Mouse (Mus musculus) forebrain, embryonic 14.5 days (tissue): ENCODE measurements at regions not wholly inside any gene's neighbourhood (a gene's known extent, or its start where the extent isn't known, plus 50 kb on each side); places are given as distances from the start of the nearest gene placed in this dataset.

ENCODE experiments used
- ATAC-seq: fragments of 200-750 bp; cut with Nextera tagmentation; 2 replicates; pipeline ENCODE4 v1.8.0; 2017; ENCODE audit warnings: mild to moderate bottlenecking, moderate library complexity
- DNase-seq: peaks from one replicate; pipeline ENCODE4 v3.0.0-alpha.2; 2015; ENCODE audit warnings: low spot score
- H3K27ac ChIP-seq: fragments of 300-500 bp; sonication (generic); 2 replicates; pipeline ENCODE4 v1.5.1; 2014; ENCODE audit warnings: low read depth, mild to moderate bottlenecking, control low read depth, low read length, moderate library complexity
- H3K27me3 ChIP-seq: fragments of 300-500 bp; sonication (generic); replicated peaks from 2 replicates; pipeline ENCODE4 v1.6.1; 2014; ENCODE audit warnings: low read length, control low read depth, mixed read lengths; ENCODE audit not compliant: control insufficient read depth, insufficient read depth
- H3K36me3 ChIP-seq: fragments of 300-500 bp; sonication (generic); 2 replicates; pipeline ENCODE4 v1.6.1; 2014; ENCODE audit warnings: low read length, control low read depth; ENCODE audit not compliant: control insufficient read depth, insufficient read depth
- H3K4me1 ChIP-seq: fragments of 300-500 bp; sonication (generic); 2 replicates; pipeline ENCODE4 v1.6.1; 2014; ENCODE audit warnings: antibody characterized with exemption, low read length, control low read depth; ENCODE audit not compliant: control insufficient read depth, insufficient read depth
- H3K4me2 ChIP-seq: fragments of 300-500 bp; sonication (generic); 2 replicates; pipeline ENCODE4 v1.6.1; 2014; ENCODE audit warnings: mild to moderate bottlenecking, control low read depth, low read length
- H3K4me3 ChIP-seq: fragments of 300-500 bp; sonication (generic); 2 replicates; pipeline ENCODE4 v1.5.1; 2014; ENCODE audit warnings: low read depth, low read length, control low read depth
- H3K9ac ChIP-seq: fragments of 300-500 bp; sonication (generic); 2 replicates; pipeline ENCODE4 v1.6.1; 2014; ENCODE audit warnings: mild to moderate bottlenecking, low read length, control low read depth, moderate library complexity
- H3K9me3 ChIP-seq: fragments of 300-500 bp; sonication (generic); replicated peaks from 2 replicates; pipeline ENCODE4 v1.6.1; 2016; ENCODE audit warnings: low read length, control low read depth, mixed read lengths; ENCODE audit not compliant: control insufficient read depth
- WGBS: fragments of 180-500 bp; shearing (Covaris S2); extraction: QIAGEN DNeasy Blood & Tissue Kit; methylation state at CpG from one replicate; pipeline ENCODE4 v1.1.7; 2014; 5-methylcytosine and 5-hydroxymethylcytosine counted together

DNA sequence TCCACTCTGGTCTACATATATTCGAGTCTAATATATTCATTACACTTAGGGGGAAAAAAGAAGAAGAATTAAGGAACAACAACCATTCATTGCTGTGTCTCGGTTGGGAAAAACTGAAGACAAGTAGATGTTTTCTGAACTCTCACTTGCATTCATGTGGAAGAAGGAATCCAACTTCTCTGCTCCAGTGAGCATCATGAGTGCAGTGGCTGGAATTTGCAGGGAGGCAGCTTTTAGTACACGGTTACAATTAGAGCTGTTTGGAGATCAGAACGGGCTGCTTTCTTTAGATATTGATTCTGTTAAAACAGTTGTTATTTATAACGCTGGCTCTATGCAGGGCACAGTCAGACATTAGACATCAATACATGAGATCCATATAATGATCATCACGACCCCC, 298.5 kb upstream of the Syt1 start:
- Histone ChIP-seq H3K4me1 (no peaks in the 10 kb centered on the region), H3K27me3 (no peaks in the 10 kb centered on the region), H3K9ac (no peak overlapping the region), H3K27ac (no peak overlapping the region), H3K4me3 (no peak overlapping the region), H3K9me3 (no peaks in the 10 kb centered on the region), H3K36me3 (no peaks in the 10 kb centered on the region), H3K4me2 (no peak overlapping the region)
- ATAC-seq, result no peak
- no peak for DNase-seq
- 70% methylated on average over 6 of the region's 6 CpGs for WGBS

DNA sequence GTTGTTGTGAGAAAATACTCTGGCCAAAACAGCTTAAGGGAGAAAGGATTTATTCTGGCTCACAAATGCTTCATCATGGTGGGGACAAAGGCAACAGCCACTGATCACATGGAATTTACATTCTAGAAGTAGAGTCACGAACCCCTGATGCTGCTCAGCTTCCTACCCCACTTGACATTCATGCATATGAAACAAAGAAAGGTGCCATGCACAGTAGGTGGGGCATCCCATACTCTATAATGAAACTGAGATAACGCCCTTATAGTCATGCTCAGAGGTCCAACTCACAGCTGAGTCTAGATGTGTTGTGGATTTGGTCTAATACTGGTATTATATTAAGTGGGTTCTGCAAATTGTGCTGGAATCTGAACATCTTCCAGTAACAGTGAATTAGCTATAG, 289.4 kb upstream of the Syt1 start:
- H3K27me3 ChIP-seq, result no peaks in the 10 kb centered on the region
- no peaks in the 10 kb centered on the region for H3K9me3 ChIP-seq
- no peaks in the 10 kb centered on the region for H3K36me3 ChIP-seq
- no peak overlapping the region for H3K9ac ChIP-seq
- DNase-seq (no peak), ATAC-seq (0 out of 2 replicates have a peak, but pooled peaks have one; percentile 26)
- 70% methylated on average over 2 of the region's 2 CpGs for WGBS
- H3K4me2 ChIP-seq, result no peak overlapping the region
- no peaks in the 10 kb centered on the region for H3K4me1 ChIP-seq
- H3K27ac ChIP-seq, result no peak overlapping the region
- H3K4me3 ChIP-seq, result no peak overlapping the region

DNA sequence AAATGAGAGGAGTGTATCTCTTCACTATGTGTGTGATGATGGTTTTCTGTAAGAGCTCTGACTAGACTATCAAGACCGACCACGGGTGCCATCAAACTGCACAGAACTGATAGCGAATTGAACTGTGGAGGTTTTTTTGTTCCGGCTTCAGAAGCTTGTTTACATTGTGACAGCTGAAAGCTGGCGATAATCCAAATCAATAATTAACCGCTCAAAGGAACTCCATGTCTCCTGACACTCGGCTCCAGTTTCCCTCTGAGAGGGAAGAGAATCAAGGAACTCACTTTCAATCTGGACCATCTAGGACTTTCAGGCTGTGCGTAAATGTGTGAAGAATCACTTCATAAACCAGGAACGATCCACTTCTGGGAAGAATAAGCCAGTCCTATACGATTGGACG, 289.0 kb upstream of the Syt1 start:
- 37% methylated on average over 11 of the region's 11 CpGs for WGBS
- Histone ChIP-seq H3K4me2 (no peak overlapping the region), H3K27me3 (no peaks in the 10 kb centered on the region), H3K4me1 (no peaks in the 10 kb centered on the region), H3K9ac (no peak overlapping the region), H3K9me3 (no peaks in the 10 kb centered on the region), H3K4me3 (no peak overlapping the region), H3K27ac (no peak overlapping the region), H3K36me3 (no peaks in the 10 kb centered on the region)
- ATAC-seq (peak; percentile 58; the same call in 1 of the 2 replicates), DNase-seq (peak; percentile 70)

DNA sequence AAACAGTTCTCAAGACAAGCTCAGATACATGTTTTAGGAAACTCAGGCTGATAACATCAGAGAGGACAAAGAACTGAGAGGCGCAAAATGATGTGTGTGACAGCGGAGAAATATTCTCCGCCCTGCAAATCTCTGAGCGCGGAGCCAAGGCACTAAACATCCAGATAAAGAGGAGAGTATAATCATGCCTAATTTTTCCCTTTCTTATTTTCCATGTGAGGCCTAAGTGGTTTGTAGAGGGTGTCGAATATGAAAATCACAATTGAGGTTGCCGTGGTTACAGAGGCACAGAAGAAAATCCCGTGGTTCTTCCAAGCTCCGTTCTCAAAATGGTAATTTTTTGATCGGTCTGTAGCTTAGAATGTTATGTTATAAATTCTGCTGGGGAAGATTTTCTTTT, 272.6 kb upstream of the Syt1 start:
- peak; percentile 63 for DNase-seq
- H3K27ac ChIP-seq, result no peak overlapping the region
- WGBS, result 88% methylated on average over 10 of the region's 10 CpGs

DNA sequence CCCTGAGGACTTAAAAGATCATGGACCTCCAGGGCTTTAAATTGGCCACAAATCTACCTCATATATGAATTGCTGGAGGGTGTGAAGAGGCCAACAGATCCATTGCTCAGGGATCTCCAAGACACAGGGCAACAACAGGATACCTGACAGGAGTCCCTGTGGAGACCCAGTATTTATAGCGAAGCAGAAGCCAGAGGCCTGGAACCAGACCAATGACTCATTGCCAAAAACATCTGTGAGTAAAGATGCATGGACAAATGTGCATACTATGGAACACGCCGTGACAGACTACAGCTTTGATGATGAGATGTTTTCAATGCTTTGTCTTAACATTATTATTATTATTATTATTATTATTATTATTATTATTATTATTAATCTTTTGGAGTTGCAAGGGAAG, 239.0 kb upstream of the Syt1 start:
- Histone ChIP-seq H3K4me2 (no peak overlapping the region), H3K27me3 (no peaks in the 10 kb centered on the region), H3K27ac (no peak overlapping the region), H3K9me3 (no peaks in the 10 kb centered on the region), H3K9ac (no peak overlapping the region), H3K36me3 (no peaks in the 10 kb centered on the region), H3K4me1 (no peaks in the 10 kb centered on the region), H3K4me3 (no peak overlapping the region)
- no peak for ATAC-seq
- 91% methylated on average over 3 of the region's 3 CpGs for WGBS
- no peak for DNase-seq

More for the DNA sequence above, 272.6 kb upstream of the Syt1 start:
- Histone ChIP-seq H3K4me2 (no peak overlapping the region), H3K27me3 (no peaks in the 10 kb centered on the region), H3K9ac (no peak overlapping the region), H3K4me3 (no peak overlapping the region), H3K36me3 (no peaks in the 10 kb centered on the region), H3K4me1 (no peaks in the 10 kb centered on the region), H3K9me3 (no peaks in the 10 kb centered on the region)
- peak; percentile 37 for ATAC-seq

DNA sequence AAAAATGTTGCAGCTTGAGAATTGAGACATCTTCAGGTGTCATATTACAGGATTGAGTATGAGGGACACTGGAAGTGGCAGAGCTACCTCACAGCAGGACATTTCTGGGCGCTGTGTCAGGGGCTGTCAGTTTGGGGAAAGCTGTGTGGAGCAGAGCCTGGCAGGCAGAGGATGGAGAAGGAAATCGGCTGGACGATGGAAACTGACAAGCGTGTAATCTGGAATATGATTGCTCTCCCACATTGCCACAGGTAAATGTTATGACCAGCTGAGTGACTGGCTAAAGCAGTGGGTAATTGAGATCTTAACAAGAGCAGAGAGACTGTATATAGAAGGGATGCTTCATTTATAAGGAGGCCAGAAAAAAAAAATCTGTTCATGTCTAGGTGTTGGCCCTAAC, 235.5 kb upstream of the Syt1 start:
- H3K27me3 ChIP-seq, result no peaks in the 10 kb centered on the region
- no peak overlapping the region for H3K4me3 ChIP-seq
- H3K4me2 ChIP-seq, result no peak overlapping the region
- H3K36me3 ChIP-seq, result no peaks in the 10 kb centered on the region
- H3K9ac ChIP-seq, result no peak overlapping the region
- DNase-seq, result peak; percentile 22
- H3K27ac ChIP-seq, result no peak overlapping the region
- H3K4me1 ChIP-seq, result no peaks in the 10 kb centered on the region
- H3K9me3 ChIP-seq, result no peaks in the 10 kb centered on the region
- no peak for ATAC-seq
- WGBS, result 59% methylated on average over 4 of the region's 4 CpGs

DNA sequence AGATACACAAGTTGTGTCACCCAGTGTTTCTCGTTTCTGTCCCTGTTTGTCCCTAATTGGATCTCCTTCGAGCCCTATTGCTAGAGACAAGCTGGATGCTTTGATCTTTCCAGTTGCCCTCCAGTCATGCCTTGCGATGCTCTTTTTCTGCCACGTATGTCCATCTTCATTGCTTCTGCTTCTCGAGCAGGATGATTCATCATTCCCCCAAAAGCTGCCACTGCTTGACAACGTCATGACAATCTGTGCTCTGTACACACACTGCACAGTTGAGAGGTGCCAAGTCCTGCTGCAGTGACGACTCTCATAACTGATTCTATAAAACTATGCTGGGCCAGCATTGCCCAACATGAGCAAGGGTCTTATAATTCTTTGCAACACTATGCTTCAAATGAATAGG, 226.2 kb upstream of the Syt1 start:
- Histone ChIP-seq H3K4me1 (no peaks in the 10 kb centered on the region), H3K4me2 (no peak overlapping the region), H3K9ac (no peak overlapping the region), H3K4me3 (no peak overlapping the region), H3K27me3 (no peaks in the 10 kb centered on the region), H3K9me3 (no peaks in the 10 kb centered on the region), H3K27ac (no peak overlapping the region), H3K36me3 (no peaks in the 10 kb centered on the region)
- WGBS, result 59% methylated on average over 7 of the region's 7 CpGs
- DNase-seq, result no peak
- no peak for ATAC-seq

DNA sequence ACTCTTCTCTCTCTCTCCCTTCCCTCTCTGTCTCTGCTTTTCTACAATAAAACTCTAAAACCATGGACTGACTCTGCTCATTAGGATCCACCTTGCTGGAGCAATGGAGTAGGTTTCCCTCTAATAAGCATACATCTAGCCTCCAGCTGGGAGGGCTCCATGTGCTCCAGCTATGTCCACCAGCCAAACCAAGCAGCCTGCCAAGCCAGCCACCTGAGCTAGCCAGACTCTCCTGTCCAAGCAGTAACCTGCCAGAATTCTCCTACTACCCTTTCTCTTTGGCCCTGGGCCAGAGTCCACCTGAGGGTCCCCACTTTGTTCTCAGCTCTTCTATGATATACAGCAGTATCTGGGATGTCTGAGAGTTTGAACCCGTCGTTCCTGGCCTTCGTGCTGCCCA, 216.2 kb upstream of the Syt1 start:
- Histone ChIP-seq H3K4me2 (no peak overlapping the region), H3K4me1 (no peaks in the 10 kb centered on the region), H3K27ac (no peak overlapping the region), H3K9me3 (no peaks in the 10 kb centered on the region), H3K4me3 (no peak overlapping the region), H3K27me3 (no peaks in the 10 kb centered on the region), H3K9ac (no peak overlapping the region), H3K36me3 (no peaks in the 10 kb centered on the region)
- no peak for ATAC-seq
- DNase-seq, result no peak
- 98% methylated on average over 3 of the region's 3 CpGs for WGBS

DNA sequence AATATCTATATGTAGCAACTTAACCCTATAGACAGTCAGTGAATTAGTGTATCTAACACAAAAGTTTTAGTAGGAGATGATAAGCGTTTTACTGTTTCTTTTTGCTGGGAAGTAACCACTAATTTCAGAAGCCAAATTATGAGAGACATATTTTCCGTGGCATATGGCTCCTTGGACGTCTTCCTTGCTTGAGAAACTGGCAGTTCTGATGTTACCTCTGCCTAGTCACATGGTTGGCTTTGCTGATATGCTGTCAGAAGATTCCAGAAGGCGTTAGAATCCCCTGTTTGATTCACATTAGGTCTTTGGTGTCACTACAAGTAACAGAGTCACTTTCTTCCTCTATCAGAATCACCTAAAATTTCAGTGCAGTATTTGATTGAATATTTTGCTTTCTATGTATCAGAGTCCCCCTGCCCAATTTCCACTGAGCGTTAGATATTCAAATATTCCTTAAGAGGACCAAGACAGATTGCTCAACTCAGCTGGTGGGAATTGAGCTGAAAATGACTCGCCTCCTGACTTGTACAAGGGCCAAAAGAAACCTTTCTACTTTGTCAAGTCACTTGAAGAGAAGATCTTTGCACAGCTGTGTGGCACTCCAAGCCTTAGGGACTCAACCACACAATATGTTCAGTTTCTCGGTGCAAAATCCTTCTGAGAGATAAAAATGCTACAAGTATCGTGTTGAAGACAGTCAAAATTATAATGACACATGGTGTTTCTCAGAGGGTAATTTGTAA, 178.2 kb upstream of the Syt1 start:
- Histone ChIP-seq H3K36me3 (no peaks in the 10 kb centered on the region), H3K27me3 (no peaks in the 10 kb centered on the region), H3K27ac (no peak overlapping the region), H3K9me3 (no peaks in the 10 kb centered on the region), H3K4me2 (no peak overlapping the region), H3K4me3 (no peak overlapping the region), H3K9ac (no peak overlapping the region), H3K4me1 (no peaks in the 10 kb centered on the region)
- 70% methylated on average over 8 of the region's 8 CpGs for WGBS
- peak; percentile 55 for DNase-seq
- ATAC-seq, result peak; percentile 57; the same call in 1 of the 2 replicates
